Mouse (Mus musculus) embryonic facial prominence, embryonic 14.5 days (tissue): Measurements from ENCODE around the gene Ssty2. TPM values are rescaled to one million over a fixed set of nuclear protein-coding genes. Genes with fewer than 3 reads are reported as not detected.
"Not testable (repeated sequence)": the region's sequence is repeated elsewhere in the genome, so short reads cannot be mapped to it uniquely, and the experiment has no call there.

ENCODE experiments used
- ATAC-seq: fragments of 200-750 bp; cut with Nextera tagmentation; 2 replicates; pipeline ENCODE4 v1.8.0; 2017; ENCODE audit warnings: low read depth, moderate number of reproducible peaks, moderate TSS enrichment
- DNase-seq: peaks from one replicate; pipeline ENCODE4 v3.0.0-alpha.2; 2015; ENCODE audit warnings: low spot score
- H3K27ac ChIP-seq: fragments of 300-500 bp; sonication (generic); replicated peaks from 2 replicates; pipeline ENCODE4 v1.5.1; 2014; ENCODE audit warnings: low read depth, mild to moderate bottlenecking, low read length, moderate library complexity
- H3K27me3 ChIP-seq: fragments of 300-500 bp; sonication (generic); replicated peaks from 2 replicates; pipeline ENCODE4 v1.6.1; 2014; ENCODE audit warnings: low read length; ENCODE audit not compliant: control insufficient read depth, insufficient read depth
- H3K36me3 ChIP-seq: fragments of 300-500 bp; sonication (generic); 2 replicates; pipeline ENCODE4 v1.6.1; 2014; ENCODE audit warnings: low read length, mixed read lengths; ENCODE audit not compliant: control insufficient read depth, insufficient read depth
- H3K4me1 ChIP-seq: fragments of 300-500 bp; sonication (generic); 2 replicates; pipeline ENCODE4 v1.6.1; 2014; ENCODE audit warnings: antibody characterized with exemption, low read length; ENCODE audit not compliant: control insufficient read depth, insufficient read depth
- H3K4me2 ChIP-seq: fragments of 300-500 bp; sonication (generic); 2 replicates; pipeline ENCODE4 v1.6.1; 2014; ENCODE audit warnings: low read depth, mild to moderate bottlenecking, low read length, moderate library complexity, mixed read lengths
- H3K4me3 ChIP-seq: fragments of 300-500 bp; sonication (generic); 2 replicates; pipeline ENCODE4 v1.5.1; 2014; ENCODE audit warnings: low read depth, mild to moderate bottlenecking, low read length
- H3K9ac ChIP-seq: fragments of 300-500 bp; sonication (generic); 2 replicates; pipeline ENCODE4 v1.6.1; 2014; ENCODE audit warnings: low read depth, mild to moderate bottlenecking, low read length, moderate library complexity, mixed read lengths
- H3K9me3 ChIP-seq: fragments of 300-500 bp; sonication (generic); 2 replicates; pipeline ENCODE4 v1.6.1; 2016; ENCODE audit warnings: low read length; ENCODE audit not compliant: control insufficient read depth
- WGBS: fragments of 180-500 bp; shearing (Covaris S2); extraction: QIAGEN DNeasy Blood & Tissue Kit; methylation state at CpG from one replicate; pipeline ENCODE4 v1.1.7; 2014; 5-methylcytosine and 5-hydroxymethylcytosine counted together
- polyA plus RNA-seq: library from polyadenylated mRNA; unstranded; fragments of >200 nt; fragmentation: Nextera tagmentation; extraction: Ambion mirVana; gene quantifications from 2 replicates; pipeline ENCODE4 v1.2.1, GENCODE M21; 2014

Ssty2 gene
- polyA plus RNA-seq, result not detected in 2 replicates

GRCm38 (mm10) chrY:67047972-67048371 is at the start of gene Ssty2:
TSS of gene Ssty2 (minus strand) at chrY:67048072.
- not testable (repeated sequence) for DNase-seq, H3K27me3 ChIP-seq, H3K4me2 ChIP-seq, H3K27ac ChIP-seq, H3K4me1 ChIP-seq, H3K36me3 ChIP-seq, H3K9me3 ChIP-seq, H3K9ac ChIP-seq, ATAC-seq, H3K4me3 ChIP-seq
- WGBS, result no CpG with 5 or more reads among the region's 4 CpGs
